Comparison of ENCODE assay signal across 22 mouse cellular contexts in genomic region chr17:48232518-48232917, GRCm38 (mm10). TPM values are rescaled to one million over a fixed set of nuclear protein-coding genes. Genes with fewer than 3 reads are reported as not detected.
DNase-seq lines count a peak whose midpoint lies in the region; ATAC-seq lines count a peak whose summit lies in the region.
"Had no signal": no experiment of that assay in that cellular context is flagged by ENCODE, and none has a peak within 500 bp of the region (broad histone marks: within the 10 kb centered on the region; RNA-seq: fewer than 3 reads in every experiment).

Gene Trem1 (plus strand): TSS chr17:48232768.

- H3K4me1 ChIP-seq in midbrain, embryonic 11.5 days (ENCODE audit: control insufficient read depth, insufficient read depth, low read length): no peaks in the 10 kb centered on the region
- H3K4me1 ChIP-seq: embryonic facial prominence, embryonic 13.5 days; heart, embryonic 13.5 days; hindbrain, embryonic 10.5 days; kidney, embryonic 15.5 days had no signal

- H3K36me3 ChIP-seq in midbrain, embryonic 11.5 days (ENCODE audit: control insufficient read depth, insufficient read depth, low read length): no peaks in the 10 kb centered on the region
- H3K36me3 ChIP-seq: embryonic facial prominence, embryonic 13.5 days; heart, embryonic 13.5 days; hindbrain, embryonic 10.5 days; kidney, embryonic 15.5 days had no signal

- H3K9ac ChIP-seq in midbrain, embryonic 11.5 days (ENCODE audit: low read length): no peak within 1 kb of the TSS
- H3K9ac ChIP-seq: embryonic facial prominence, embryonic 13.5 days; heart, embryonic 13.5 days; kidney, embryonic 15.5 days had no signal

- intact Hi-C loops in left cerebral cortex, postnatal 36 days (cut with DNase I): no loop called here

- DNase-seq in heart, adult 11 months: peak; percentile 45
- DNase-seq in heart, adult 8-10 months (ENCODE audit: low spot score): no peak
- peak; percentile 55 for DNase-seq in c-Kit-positive CD71-negative TER-119-negative erythroid progenitor cells, embryonic 14.5 days (ENCODE audit: low read depth)
- DNase-seq in lung, postnatal 14 days: peak; percentile 10
- DNase-seq in skeletal muscle tissue, adult 2 months (ENCODE audit: low read depth, low spot score): peak; percentile 3
- no peak for DNase-seq in adipocyte (ENCODE audit: low spot score)
- DNase-seq in left cerebral cortex, postnatal 36 days (ENCODE audit: low spot score in 2 of 2): no peak
- DNase-seq in midbrain, embryonic 11.5 days (ENCODE audit: low spot score, missing footprints): no peak
- DNase-seq: cerebellum, adult 18-20 months; gastrocnemius, postnatal 14 days; midbrain, embryonic 14.5 days; retina, postnatal 1 day; thymus, adult 18-20 months had no signal

- H3K4me2 ChIP-seq in midbrain, embryonic 11.5 days: no peak within 1 kb of the TSS
- H3K4me2 ChIP-seq: embryonic facial prominence, embryonic 13.5 days; heart, embryonic 13.5 days; kidney, embryonic 15.5 days had no signal

- H3K27ac ChIP-seq in midbrain, embryonic 11.5 days (ENCODE audit: low read depth, low read length): no peak within 1 kb of the TSS
- H3K27ac ChIP-seq: embryonic facial prominence, embryonic 13.5 days; heart, embryonic 13.5 days; hindbrain, embryonic 10.5 days; kidney, embryonic 15.5 days had no signal

- no peak for ATAC-seq in midbrain, embryonic 11.5 days (ENCODE audit: low FRiP score)

- no peaks in the 10 kb centered on the region for H3K9me3 ChIP-seq in midbrain, embryonic 11.5 days (ENCODE audit: control insufficient read depth, low read length)
- H3K9me3 ChIP-seq: heart, embryonic 13.5 days; hindbrain, embryonic 10.5 days; kidney, embryonic 15.5 days had no signal

- H3K27me3 ChIP-seq in midbrain, embryonic 11.5 days (ENCODE audit: control insufficient read depth, insufficient read depth, low read length): no peaks in the 10 kb centered on the region
- H3K27me3 ChIP-seq: embryonic facial prominence, embryonic 13.5 days; heart, embryonic 13.5 days; kidney, embryonic 15.5 days had no signal

- 77% methylated on average over 6 of the region's 6 CpGs for WGBS in midbrain, embryonic 11.5 days

- H3K4me3 ChIP-seq in midbrain, embryonic 11.5 days (ENCODE audit: low read depth, low read length): no peak within 1 kb of the TSS
- H3K4me3 ChIP-seq: embryonic facial prominence, embryonic 13.5 days; heart, embryonic 13.5 days; hindbrain, embryonic 10.5 days; kidney, embryonic 15.5 days had no signal

RNA-seq across cellular contexts. Expression of gene Trem1, which starts in this region (rescaled TPM):
- total RNA-seq in heart, adult 8-10 months (2022): under 1 TPM in 2 of 4 experiments, not detected in 2; 0.12 to 0.49 TPM
- total RNA-seq in left cerebral cortex, postnatal 36 days (2021): not detected
- polyA plus RNA-seq in midbrain, embryonic 11.5 days (2014; fragmentation: Nextera tagmentation; extraction: Ambion mirVana): 0.12 TPM in 1 of 2 replicates, not detected in the other
- total RNA-seq: gastrocnemius, postnatal 14 days; layer of hippocampus, adult 18-20 months; left cerebral cortex, adult 18-20 months had no signal
- polyA plus RNA-seq: cortical plate, adult 2 months; frontal cortex, adult 2 months; hindbrain, embryonic 10.5 days; midbrain, embryonic 14.5 days; neural tube, embryonic 14.5 days had no signal

Comparison
In these comparisons a context has a peak if more than half of its experiments do, and no peak if none do; other contexts are left out.
1. DNase-seq: peak in heart, adult 11 months (single experiment), c-Kit-positive CD71-negative TER-119-negative erythroid progenitor cells, embryonic 14.5 days (single experiment), lung, postnatal 14 days (single experiment) and skeletal muscle tissue, adult 2 months (single experiment); none in heart, adult 8-10 months (single experiment), adipocyte (single experiment), left cerebral cortex, postnatal 36 days (0 of 2) and midbrain, embryonic 11.5 days (single experiment).